Mouse (Mus musculus): Measurements from ENCODE around the gene Copz1. TPM values are rescaled to one million over a fixed set of nuclear protein-coding genes. Genes with fewer than 3 reads are reported as not detected.
"Not testable (repeated sequence)": the region's sequence is repeated elsewhere in the genome, so short reads cannot be mapped to it uniquely, and the experiment has no call there.

Gene Copz1
- polyA plus RNA-seq, 1 experiment from 2014 or later = 289 TPM

- no peaks in the 10 kb centered on the region for H3K27me3 ChIP-seq (ENCODE audit: control insufficient read depth, insufficient read depth, low read length)
- ATAC-seq (ENCODE audit: insufficient number of reproducible peaks, insufficient read depth, low FRiP score, low read depth) = peak; percentile 94
- WGBS = under 1% methylated on average over 39 of the region's 39 CpGs
- peak within 1 kb of the TSS; percentile 55 for H3K4me3 ChIP-seq (ENCODE audit: low read depth, low read length)
- peaks cover 28% of the 10 kb centered on the region for H3K36me3 ChIP-seq (ENCODE audit: control insufficient read depth, insufficient read depth, low read length)
- peaks cover 15% of the 10 kb centered on the region for H3K4me1 ChIP-seq (ENCODE audit: control insufficient read depth, insufficient read depth, low read length)
- H3K4me2 ChIP-seq (replicated peaks; ENCODE audit: low read depth, low read length) = peak within 1 kb of the TSS; percentile 83
- H3K27ac ChIP-seq (ENCODE audit: low read length) = peak within 1 kb of the TSS; percentile 90
- no peaks in the 10 kb centered on the region for H3K9me3 ChIP-seq (ENCODE audit: control insufficient read depth, low read depth, low read length)
- peak within 1 kb of the TSS; percentile 71 for H3K9ac ChIP-seq (replicated peaks; ENCODE audit: low read depth, low read length)
These were observed 32.8 kb upstream of the Copz1 start, which contains the start of gene Cbx5 for GRCm38 (mm10) chr15:103239685-103240159. Cbx5 (minus strand) TSS chr15:103239816.

DNA sequence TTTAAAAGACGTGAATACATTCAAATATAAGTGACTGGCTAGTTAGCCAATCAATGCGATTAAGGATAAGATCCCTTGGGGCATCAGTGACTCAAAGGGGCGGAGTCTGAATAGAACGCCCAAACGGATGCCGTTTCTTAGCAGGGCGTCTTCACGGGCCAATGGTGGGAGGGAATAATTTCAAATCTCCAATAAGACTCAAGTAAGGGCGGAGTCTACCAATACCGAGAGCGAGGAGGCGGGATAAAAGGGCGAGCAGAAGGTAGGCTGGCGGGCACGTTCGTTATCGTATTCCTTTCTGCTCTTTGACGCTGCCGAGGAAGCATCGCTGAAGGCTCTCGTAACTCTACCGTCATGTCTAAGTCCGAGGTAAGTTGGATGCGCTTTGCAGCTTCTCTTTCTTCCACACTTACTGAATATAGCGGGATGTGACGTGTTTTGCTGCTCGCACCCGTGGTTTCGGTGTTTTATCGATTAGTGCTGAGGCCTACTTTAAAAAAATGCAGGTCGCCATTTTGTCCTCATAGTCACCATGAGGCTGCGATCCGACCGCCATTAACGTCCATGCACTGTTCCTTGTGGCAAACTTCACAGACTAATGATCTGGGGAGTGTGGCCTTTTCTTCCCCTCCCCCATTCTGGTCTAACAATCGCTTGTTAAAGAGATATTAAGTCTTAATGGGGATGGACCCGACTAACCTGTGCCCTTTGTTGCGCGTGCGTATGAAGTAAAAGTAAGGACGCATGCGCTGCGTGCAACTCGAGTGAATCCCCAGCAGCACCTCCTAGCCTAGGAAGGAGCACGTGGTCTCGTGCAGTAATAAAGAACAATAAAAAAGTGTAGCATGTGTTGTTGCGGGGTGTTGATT is 32.1 kb upstream of the Copz1 start, which contains the start of gene Hnrnpa1:
Gene Hnrnpa1 (plus strand): TSS at position 273 of the 869 bp plus-strand sequence.
- WGBS = under 1% methylated on average over 47 of the region's 47 CpGs

GRCm38 (mm10) chr15:103241071-103242018 is 31.2 kb upstream of the Copz1 start:
- Histone ChIP-seq H3K27ac (ENCODE audit: low read length) (peak overlapping the region; percentile 90), H3K4me3 (ENCODE audit: low read depth, low read length) (peak overlapping the region; percentile 55), H3K36me3 (ENCODE audit: control insufficient read depth, insufficient read depth, low read length) (peaks cover 41% of the 10 kb centered on the region), H3K4me1 (ENCODE audit: control insufficient read depth, insufficient read depth, low read length) (peaks cover 15% of the 10 kb centered on the region), H3K4me2 (replicated peaks; ENCODE audit: low read depth, low read length) (peak overlapping the region; percentile 83), H3K9ac (replicated peaks; ENCODE audit: low read depth, low read length) (peak overlapping the region; percentile 71)
- H3K27me3 ChIP-seq (ENCODE audit: control insufficient read depth, insufficient read depth, low read length); H3K9me3 ChIP-seq (ENCODE audit: control insufficient read depth, low read depth, low read length); ATAC-seq (ENCODE audit: insufficient number of reproducible peaks, insufficient read depth, low FRiP score, low read depth): not testable (repeated sequence)
- WGBS = 7% methylated on average over 12 of the region's 12 CpGs

More for the DNA sequence above, 32.1 kb upstream of the Copz1 start, which contains the start of gene Hnrnpa1:
- Histone ChIP-seq H3K4me1 (ENCODE audit: control insufficient read depth, insufficient read depth, low read length) (peaks cover 15% of the 10 kb centered on the region), H3K9me3 (ENCODE audit: control insufficient read depth, low read depth, low read length) (no peaks in the 10 kb centered on the region), H3K4me3 (ENCODE audit: low read depth, low read length) (peak within 1 kb of the TSS; percentile 55), H3K4me2 (replicated peaks; ENCODE audit: low read depth, low read length) (peak within 1 kb of the TSS; percentile 83), H3K9ac (replicated peaks; ENCODE audit: low read depth, low read length) (peak within 1 kb of the TSS; percentile 71), H3K27me3 (ENCODE audit: control insufficient read depth, insufficient read depth, low read length) (no peaks in the 10 kb centered on the region), H3K36me3 (ENCODE audit: control insufficient read depth, insufficient read depth, low read length) (peaks cover 32% of the 10 kb centered on the region), H3K27ac (ENCODE audit: low read length) (peak within 1 kb of the TSS; percentile 90)
- ATAC-seq (ENCODE audit: insufficient number of reproducible peaks, insufficient read depth, low FRiP score, low read depth) = peak; percentile 90

GRCm38 (mm10) chr15:103242885-103243284 is 29.6 kb upstream of the Copz1 start:
- WGBS = 61% methylated on average over 8 of the region's 8 CpGs
- no peak overlapping the region for H3K27ac ChIP-seq (ENCODE audit: low read length)
- peak overlapping the region; percentile 83 for H3K4me2 ChIP-seq (replicated peaks; ENCODE audit: low read depth, low read length)
- H3K9ac ChIP-seq (replicated peaks; ENCODE audit: low read depth, low read length) = 0 out of 2 replicates have a peak overlapping the region, but pooled peaks have one; percentile 29
- peak overlapping the region; percentile 55 for H3K4me3 ChIP-seq (ENCODE audit: low read depth, low read length)
- H3K36me3 ChIP-seq (ENCODE audit: control insufficient read depth, insufficient read depth, low read length) = peaks cover 57% of the 10 kb centered on the region
- H3K9me3 ChIP-seq (ENCODE audit: control insufficient read depth, low read depth, low read length) = no peaks in the 10 kb centered on the region
- peaks cover 15% of the 10 kb centered on the region for H3K4me1 ChIP-seq (ENCODE audit: control insufficient read depth, insufficient read depth, low read length)
- H3K27me3 ChIP-seq (ENCODE audit: control insufficient read depth, insufficient read depth, low read length) = no peaks in the 10 kb centered on the region
- ATAC-seq (ENCODE audit: insufficient number of reproducible peaks, insufficient read depth, low FRiP score, low read depth) = no peak

DNA sequence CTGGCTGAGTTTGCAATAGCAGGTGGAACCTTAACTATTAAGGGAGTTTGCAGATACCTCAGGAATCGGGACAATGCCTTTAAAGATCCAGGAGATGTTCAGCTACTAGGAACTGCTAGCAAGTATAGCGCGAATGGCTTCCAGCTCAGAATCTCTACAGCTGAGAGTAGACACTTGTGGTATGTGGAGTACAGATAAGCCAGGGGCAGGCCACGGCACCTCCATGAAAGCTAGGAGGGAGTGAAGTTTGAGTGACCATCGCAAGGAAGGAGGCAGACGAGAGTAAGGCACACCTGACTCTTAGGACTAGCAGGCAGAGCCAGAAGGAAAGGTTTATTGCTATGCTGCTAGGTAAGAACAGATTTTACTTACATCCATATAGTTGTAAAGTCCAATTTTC is 26.9 kb upstream of the Copz1 start:
- Histone ChIP-seq H3K4me3 (ENCODE audit: low read depth, low read length) (no peak overlapping the region), H3K27me3 (ENCODE audit: control insufficient read depth, insufficient read depth, low read length) (no peaks in the 10 kb centered on the region), H3K9me3 (ENCODE audit: control insufficient read depth, low read depth, low read length) (no peaks in the 10 kb centered on the region), H3K4me2 (replicated peaks; ENCODE audit: low read depth, low read length) (no peak overlapping the region), H3K9ac (replicated peaks; ENCODE audit: low read depth, low read length) (no peak overlapping the region), H3K36me3 (ENCODE audit: control insufficient read depth, insufficient read depth, low read length) (peaks cover 70% of the 10 kb centered on the region), H3K27ac (ENCODE audit: low read length) (no peak overlapping the region), H3K4me1 (ENCODE audit: control insufficient read depth, insufficient read depth, low read length) (peaks cover 15% of the 10 kb centered on the region)
- ATAC-seq (ENCODE audit: insufficient number of reproducible peaks, insufficient read depth, low FRiP score, low read depth) = no peak
- 73% methylated on average over 6 of the region's 6 CpGs for WGBS

DNA sequence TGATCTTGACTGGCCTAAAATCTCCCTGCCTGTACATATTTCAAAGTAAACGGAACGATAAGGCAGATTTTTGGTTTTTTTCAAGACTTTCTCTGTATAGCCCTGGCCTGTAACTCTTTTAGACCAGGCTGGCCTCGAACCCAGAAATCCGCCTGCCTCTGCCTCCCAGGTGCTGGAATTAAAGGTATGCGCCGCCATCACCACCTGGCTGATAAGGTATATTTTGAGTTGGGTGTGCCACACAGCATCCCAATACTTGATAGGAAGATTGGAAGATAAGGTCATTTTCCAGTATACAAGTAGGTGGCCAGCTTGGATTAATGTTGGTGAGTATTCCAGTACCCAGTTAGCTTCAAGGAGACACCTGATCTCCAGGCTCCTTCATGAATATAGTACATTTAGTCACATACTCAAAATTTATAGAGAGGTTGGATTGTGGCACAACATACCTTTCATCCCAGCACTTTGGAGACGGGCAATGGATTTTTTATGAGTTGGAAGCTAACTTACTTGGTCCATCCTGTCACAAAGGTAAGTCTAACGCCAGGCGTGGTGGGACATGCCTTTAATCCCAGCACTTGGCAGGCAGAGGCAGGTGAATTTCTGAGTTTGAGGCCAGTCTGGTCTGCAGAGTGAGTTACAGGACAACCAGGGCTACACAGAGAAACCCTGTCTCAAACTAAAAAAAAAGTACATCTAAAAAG is 25.3 kb upstream of the Copz1 start:
- Histone ChIP-seq H3K9me3 (ENCODE audit: control insufficient read depth, low read depth, low read length) (no peaks in the 10 kb centered on the region), H3K9ac (replicated peaks; ENCODE audit: low read depth, low read length) (no peak overlapping the region), H3K27me3 (ENCODE audit: control insufficient read depth, insufficient read depth, low read length) (no peaks in the 10 kb centered on the region), H3K4me2 (replicated peaks; ENCODE audit: low read depth, low read length) (no peak overlapping the region), H3K4me1 (ENCODE audit: control insufficient read depth, insufficient read depth, low read length) (peaks cover 14% of the 10 kb centered on the region), H3K36me3 (ENCODE audit: control insufficient read depth, insufficient read depth, low read length) (peaks cover 64% of the 10 kb centered on the region), H3K4me3 (ENCODE audit: low read depth, low read length) (no peak overlapping the region), H3K27ac (ENCODE audit: low read length) (no peak overlapping the region)
- WGBS = 89% methylated on average over 9 of the region's 9 CpGs
- ATAC-seq (ENCODE audit: insufficient number of reproducible peaks, insufficient read depth, low FRiP score, low read depth) = no peak

DNA sequence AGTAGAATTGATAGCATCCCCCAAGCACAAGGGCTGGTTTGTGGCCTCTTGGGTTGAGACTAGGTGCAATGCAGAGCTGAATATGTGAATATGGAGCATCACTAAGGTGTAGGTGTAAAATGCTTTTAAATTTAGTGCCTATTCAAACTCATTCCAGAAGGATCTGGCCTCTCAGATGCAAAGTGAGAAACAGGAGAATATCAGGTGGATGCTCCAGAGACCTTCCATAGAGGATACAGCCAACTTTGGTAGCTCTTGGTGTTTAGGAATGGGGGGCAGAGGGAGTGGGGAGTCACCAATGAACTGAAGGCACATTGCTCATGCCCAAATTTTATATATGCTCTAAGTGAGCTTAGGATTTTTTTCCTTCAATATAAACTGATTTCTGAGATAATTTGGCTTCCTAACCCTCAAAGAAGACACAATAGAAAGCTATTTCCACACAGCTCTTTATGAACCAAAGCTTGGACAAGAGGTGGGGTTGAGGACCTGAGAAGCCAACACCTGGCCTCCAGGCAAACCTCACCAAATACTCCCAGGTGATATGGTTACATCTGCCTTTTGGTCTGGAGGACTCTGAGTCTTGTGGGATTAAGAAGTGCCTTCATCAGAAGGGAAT is 24.6 kb upstream of the Copz1 start:
- no peaks in the 10 kb centered on the region for H3K9me3 ChIP-seq (ENCODE audit: control insufficient read depth, low read depth, low read length)
- H3K4me2 ChIP-seq (replicated peaks; ENCODE audit: low read depth, low read length) = no peak overlapping the region
- H3K4me1 ChIP-seq (ENCODE audit: control insufficient read depth, insufficient read depth, low read length) = peaks cover 7% of the 10 kb centered on the region
- no peak for ATAC-seq (ENCODE audit: insufficient number of reproducible peaks, insufficient read depth, low FRiP score, low read depth)
- H3K27me3 ChIP-seq (ENCODE audit: control insufficient read depth, insufficient read depth, low read length) = no peaks in the 10 kb centered on the region
- no peak overlapping the region for H3K9ac ChIP-seq (replicated peaks; ENCODE audit: low read depth, low read length)
- no peak overlapping the region for H3K4me3 ChIP-seq (ENCODE audit: low read depth, low read length)
- H3K27ac ChIP-seq (ENCODE audit: low read length) = no peak overlapping the region
- H3K36me3 ChIP-seq (ENCODE audit: control insufficient read depth, insufficient read depth, low read length) = peaks cover 57% of the 10 kb centered on the region
